In genomic region chr1:100231980-100232608, GRCm38 (mm10) we compare ENCODE assay signal across 8 mouse cellular contexts.
DNase-seq lines count a peak whose midpoint lies in the region; ATAC-seq lines count a peak whose summit lies in the region.

No protein-coding gene starts in this region.

- peak; percentile 13 to 26 for DNase-seq in heart, postnatal 10 days
- DNase-seq in heart, adult 11 months, result no peak
- DNase-seq in embryo, embryonic 10.5 days (ENCODE audit: low spot score), result peak; percentile 68
- peak; percentile 15 to 28 for DNase-seq in layer of hippocampus, postnatal 14 days (ENCODE audit: low spot score in 2 of 2)
- DNase-seq in MN1 (ENCODE audit: low spot score), result no peak
- DNase-seq in lung, postnatal 36 days, result no peak

- no peaks in the 10 kb centered on the region for H3K9me3 ChIP-seq in hindbrain, embryonic 13.5 days
- 0 out of 2 replicates have a peak, but pooled peaks cover 3% of the 10 kb centered on the region for H3K9me3 ChIP-seq in neural tube, embryonic 12.5 days

- H3K27me3 ChIP-seq in hindbrain, embryonic 13.5 days, result no peaks in the 10 kb centered on the region
- no peaks in the 10 kb centered on the region for H3K27me3 ChIP-seq in neural tube, embryonic 12.5 days (replicated peaks)

- no peaks in the 10 kb centered on the region for H3K4me1 ChIP-seq in hindbrain, embryonic 13.5 days (replicated peaks)
- no peaks in the 10 kb centered on the region for H3K4me1 ChIP-seq in neural tube, embryonic 12.5 days

- peak; percentile 88 for ATAC-seq in hindbrain, embryonic 13.5 days (ENCODE audit: low FRiP score)
- peak; percentile 91 for ATAC-seq in neural tube, embryonic 12.5 days (ENCODE audit: low FRiP score, low read depth)

- WGBS in hindbrain, embryonic 13.5 days, result 11% methylated on average over 5 of the region's 6 CpGs
- 8% methylated on average over 6 of the region's 6 CpGs for WGBS in neural tube, embryonic 12.5 days

- no peak overlapping the region for H3K9ac ChIP-seq in hindbrain, embryonic 13.5 days
- H3K9ac ChIP-seq in neural tube, embryonic 12.5 days, result no peak overlapping the region

- intact Hi-C loops in heart, postnatal 10 days (cut with DNase I), result no loop called here

- H3K27ac ChIP-seq in hindbrain, embryonic 13.5 days, result no peak overlapping the region
- H3K27ac ChIP-seq in neural tube, embryonic 12.5 days, result no peak overlapping the region

- H3K36me3 ChIP-seq in hindbrain, embryonic 13.5 days, result no peaks in the 10 kb centered on the region
- H3K36me3 ChIP-seq in neural tube, embryonic 12.5 days, result no peaks in the 10 kb centered on the region

- no peak overlapping the region for H3K4me2 ChIP-seq in hindbrain, embryonic 13.5 days
- H3K4me2 ChIP-seq in neural tube, embryonic 12.5 days (replicated peaks), result no peak overlapping the region

- H3K4me3 ChIP-seq in hindbrain, embryonic 13.5 days, result no peak overlapping the region
- no peak overlapping the region for H3K4me3 ChIP-seq in neural tube, embryonic 12.5 days

Comparison
In these comparisons a context has a peak if more than half of its experiments do, and no peak if none do; other contexts are left out.
1. DNase-seq: peak in heart, postnatal 10 days (2 of 2), embryo, embryonic 10.5 days (single experiment) and layer of hippocampus, postnatal 14 days (2 of 2); none in heart, adult 11 months (single experiment), MN1 (single experiment) and lung, postnatal 36 days (single experiment).